Mouse (Mus musculus) embryonic stem cell, embryonic (primary cell): ENCODE results near the gene Cdh1.

Experiments
- CTCF ChIA-PET, 4 experiments: fragments of 300-600 bp in 2 of 4; fragments of 350-600 bp in 2 of 4; sonication (Branson Sonifier 250); formaldehyde crosslinking; loops; one replicate each; lab custom pipeline; 2022; ENCODE audit warnings: inconsistent platforms in 2 of 4; lab: Charles Lee
- POLR2A ChIA-PET, 4 experiments: fragments of 300-600 bp in 2 of 4; fragments of 350-600 bp in 2 of 4; sonication (Branson Sonifier 250); formaldehyde crosslinking; loops; one replicate each; lab custom pipeline; 2022; ENCODE audit warnings: antibody characterized with exemption in 4 of 4, inconsistent platforms in 1 of 4; lab: Charles Lee

Cdh1 gene

DNA sequence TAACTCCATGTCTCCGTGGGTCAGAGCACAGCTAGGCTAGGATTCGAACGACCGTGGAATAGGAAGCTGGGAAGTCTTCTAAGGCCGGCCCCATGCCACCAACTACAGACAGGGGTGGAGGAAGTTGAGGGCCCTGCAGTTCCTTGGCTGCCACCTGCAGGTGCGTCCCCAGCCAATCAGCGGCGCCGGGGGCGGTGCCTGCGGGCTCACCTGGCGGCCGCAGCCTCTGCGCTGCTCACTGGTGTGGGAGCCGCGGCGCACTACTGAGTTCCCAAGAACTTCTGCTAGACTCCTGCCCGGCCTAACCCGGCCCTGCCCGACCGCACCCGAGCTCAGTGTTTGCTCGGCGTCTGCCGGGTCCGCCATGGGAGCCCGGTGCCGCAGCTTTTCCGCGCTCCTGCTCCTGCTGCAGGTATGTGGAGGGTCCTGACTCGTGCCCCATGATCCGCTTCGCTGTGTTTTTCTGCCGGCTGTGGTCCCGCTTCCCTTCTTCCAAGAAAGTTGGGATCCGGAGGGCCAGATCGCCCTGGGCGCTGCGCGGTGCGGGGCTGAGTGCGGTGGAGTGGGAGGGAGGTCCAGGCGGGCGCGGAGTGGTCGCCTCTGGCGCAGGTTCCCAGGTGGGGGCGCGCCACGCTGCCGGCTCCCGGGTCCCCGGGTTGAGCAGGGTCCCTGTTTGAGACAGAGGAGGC lies at the start of gene Cdh1:
TSS of gene Cdh1 (plus strand) at position 221 of the 689 bp plus-strand sequence.
- ChIA-PET CTCF (interaction anchor here in 3 of 4 experiments (0.5 to 2.7 kb wide), 14 partner anchors 11 to 1110 kb away, joined by 3 to 12 read pairs (median 4); no protein-coding TSS in a partner anchor), POLR2A (interaction anchor here (0.6 to 10.5 kb wide), 72 partner anchors 8 to 592 kb away, joined by 3 to 434 read pairs (median 5); partner anchors contain the start of genes Ddx28 (in 1 of the 4), Gm10073 (in 1 of the 4), Smpd3 (in 1 of the 4) and Zfp90 (in 1 of the 4))

DNA sequence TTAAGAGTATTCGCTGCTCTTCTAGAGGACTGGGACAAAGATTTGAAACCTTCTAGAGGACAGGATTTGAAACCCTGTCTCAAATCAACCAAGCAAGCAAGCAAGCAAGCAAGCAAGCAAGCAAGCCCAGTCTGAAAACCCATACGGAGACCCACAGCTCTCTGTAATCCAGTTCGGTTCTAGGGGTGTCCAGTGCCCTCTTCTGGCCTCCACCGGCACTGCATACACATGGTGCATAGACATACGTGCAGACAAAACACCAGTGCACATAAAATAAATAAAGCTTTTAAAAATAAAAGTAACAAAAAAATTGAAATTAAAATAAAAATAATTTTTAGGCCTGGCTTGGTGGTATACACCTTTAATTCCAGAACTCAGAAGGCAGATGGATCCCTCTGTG lies 49.1 kb upstream of the Cdh1 start:
- ChIA-PET POLR2A (interaction anchor here in 2 of 4 experiments (0.7 to 1.5 kb wide), 4 partner anchors 23 to 122 kb away, joined by 3 to 4 read pairs (median 3); no protein-coding TSS in a partner anchor), CTCF (interaction anchor here (0.6 to 2.2 kb wide), 35 partner anchors 10 to 318 kb away, joined by 3 to 15 read pairs (median 4); partner anchors contain the start of genes Zfp90 (in 2 of the 4), Cdh3 (in 1 of the 4) and Smpd3 (in 1 of the 4))

DNA sequence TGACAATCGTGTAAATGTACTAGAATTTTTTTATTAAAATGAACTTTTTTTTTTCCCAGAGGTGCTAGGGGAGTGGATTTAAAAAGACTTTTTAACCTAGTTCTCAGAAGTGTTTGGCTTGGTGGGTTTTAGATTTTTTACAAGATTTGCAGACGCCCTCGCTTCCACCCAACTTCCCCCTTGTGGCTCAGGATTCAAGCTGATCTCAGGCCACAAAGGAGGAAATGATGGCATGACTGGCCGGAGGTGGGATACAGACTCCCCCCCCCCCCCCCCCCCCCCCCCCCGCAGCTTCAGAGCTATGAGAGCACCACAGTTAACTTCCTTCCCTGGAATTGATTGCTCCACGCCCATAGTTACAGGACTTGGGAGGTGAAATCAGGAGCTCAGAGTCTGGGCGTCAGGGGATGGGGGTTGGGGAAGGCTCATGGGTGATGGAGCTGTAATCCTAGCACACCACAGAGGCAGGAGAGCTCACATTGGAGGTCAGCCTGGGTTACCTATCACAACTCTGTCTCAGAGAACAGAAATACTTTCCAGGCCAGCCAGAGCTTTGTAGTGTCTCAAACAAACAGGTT lies 47.0 kb upstream of the Cdh1 start:
- ChIA-PET POLR2A (interaction anchor here in 3 of 4 experiments (0.6 to 1.9 kb wide), 21 partner anchors 13 to 419 kb away, joined by 3 to 7 read pairs (median 3); partner anchors contain the start of genes Cdh1 (in 1 of the 3), Cdh3 (in 1 of the 3), Esrp2 (in 1 of the 3) and Zfp90 (in 1 of the 3)), CTCF (interaction anchor here in 3 of 4 experiments (0.5 to 2.0 kb wide), 19 partner anchors 11 to 478 kb away, joined by 3 to 7 read pairs (median 3); partner anchors contain the start of genes Gm10073 (in 1 of the 3) and Zfp90 (in 1 of the 3))

- POLR2A ChIA-PET = interaction anchor here in 3 of 4 experiments (0.5 to 2.2 kb wide), 8 partner anchors 9 to 336 kb away, joined by 3 to 9 read pairs (median 4); partner anchors contain the start of gene Cdh1 (in 1 of the 3)
- CTCF ChIA-PET = interaction anchor here (0.7 to 2.6 kb wide), 15 partner anchors 25 to 246 kb away, joined by 3 to 36 read pairs (median 8); partner anchors contain the start of gene Zfp90 (in 1 of the 4)
These were observed 43.3 kb upstream of the Cdh1 start for GRCm38 (mm10) chr8:106559844-106560243.

DNA sequence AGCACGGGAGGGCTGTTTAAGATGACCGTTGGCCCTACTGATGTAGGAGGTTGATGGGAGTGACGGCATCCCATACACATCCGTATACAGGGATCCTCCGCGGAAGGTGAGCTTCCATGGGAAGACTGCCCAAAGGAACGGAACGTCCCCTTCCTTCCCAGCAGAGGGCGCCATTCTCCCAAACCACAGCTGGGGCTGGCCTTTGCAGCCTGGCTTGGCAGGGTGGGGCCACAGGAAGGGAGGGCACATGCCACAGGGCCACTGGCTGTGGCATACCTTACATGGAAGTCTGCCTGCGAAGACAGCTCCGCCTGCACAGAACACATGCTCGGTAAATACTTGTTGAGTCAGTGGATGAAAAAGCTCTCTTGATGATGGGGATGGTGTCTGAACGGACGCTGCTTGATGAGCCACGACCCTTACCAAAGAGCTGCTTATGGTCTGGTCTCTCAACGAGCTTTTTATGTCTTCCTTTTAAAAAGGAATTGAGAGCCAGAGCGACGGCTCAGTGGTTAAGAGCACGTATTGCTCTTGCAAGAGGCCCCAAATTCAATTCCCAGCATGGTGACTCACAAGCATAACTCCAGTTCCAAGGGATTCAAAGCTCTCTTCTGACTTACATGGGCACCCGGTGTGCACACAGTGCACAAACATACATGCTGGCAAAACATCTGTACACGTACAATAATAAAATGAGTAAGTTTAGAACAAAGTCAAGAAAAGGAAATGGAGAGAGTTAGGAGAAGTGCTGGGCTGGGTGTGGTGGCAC lies 41.9 kb upstream of the Cdh1 start:
- POLR2A ChIA-PET = interaction anchor here (0.5 to 2.2 kb wide), 42 partner anchors 10 to 394 kb away, joined by 3 to 10 read pairs (median 4); partner anchors contain the start of gene Cdh1 (in 2 of the 4)
- CTCF ChIA-PET = interaction anchor here (0.6 to 2.6 kb wide), 115 partner anchors 9 to 939 kb away, joined by 3 to 36 read pairs (median 5); partner anchors contain the start of genes Gm10073 (in 2 of the 4), Zfp90 (in 2 of the 4), Cdh1 (in 1 of the 4) and Cdh3 (in 1 of the 4)

- ChIA-PET CTCF (interaction anchor here (0.5 to 1.3 kb wide), 16 partner anchors 10 to 416 kb away, joined by 3 to 10 read pairs (median 3); partner anchors contain the start of genes Gm10073 (in 2 of the 4) and Zfp90 (in 1 of the 4)), POLR2A (interaction anchor here (0.5 to 1.6 kb wide), 16 partner anchors 10 to 153 kb away, joined by 3 to 7 read pairs (median 3); partner anchors contain the start of genes Cdh1 (in 3 of the 4) and Gm10073 (in 1 of the 4))
These were observed 39.4 kb upstream of the Cdh1 start for GRCm38 (mm10) chr8:106563691-106564182.

DNA sequence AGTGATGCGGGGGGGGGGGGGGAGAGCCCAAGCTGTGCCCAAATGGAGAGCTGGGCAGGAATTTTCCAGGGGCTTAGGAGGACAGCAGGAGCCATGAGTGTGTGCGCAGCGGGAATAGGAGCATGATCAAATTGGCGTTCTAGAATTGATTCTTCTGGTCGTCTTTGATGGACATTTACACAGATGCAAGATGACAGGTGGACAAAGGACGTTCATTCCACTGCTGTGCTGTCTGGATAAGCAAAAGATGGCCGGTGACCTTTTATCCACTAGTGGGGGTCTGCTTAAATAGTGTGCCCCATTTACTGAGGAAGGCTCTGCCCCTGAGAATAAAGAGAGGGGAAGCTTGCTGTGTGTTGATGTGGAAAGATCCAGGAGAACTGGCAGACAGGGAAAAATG lies 34.1 kb upstream of the Cdh1 start:
- CTCF ChIA-PET = interaction anchor here in 2 of 4 experiments (0.6 kb wide), 2 partner anchors 45 to 161 kb away, joined by 4 to 5 read pairs; no protein-coding TSS in a partner anchor
- POLR2A ChIA-PET = interaction anchor here in 1 of 4 experiments (1.4 kb wide), 1 partner anchor 13 kb away, joined by 7 read pairs; no protein-coding TSS in a partner anchor

DNA sequence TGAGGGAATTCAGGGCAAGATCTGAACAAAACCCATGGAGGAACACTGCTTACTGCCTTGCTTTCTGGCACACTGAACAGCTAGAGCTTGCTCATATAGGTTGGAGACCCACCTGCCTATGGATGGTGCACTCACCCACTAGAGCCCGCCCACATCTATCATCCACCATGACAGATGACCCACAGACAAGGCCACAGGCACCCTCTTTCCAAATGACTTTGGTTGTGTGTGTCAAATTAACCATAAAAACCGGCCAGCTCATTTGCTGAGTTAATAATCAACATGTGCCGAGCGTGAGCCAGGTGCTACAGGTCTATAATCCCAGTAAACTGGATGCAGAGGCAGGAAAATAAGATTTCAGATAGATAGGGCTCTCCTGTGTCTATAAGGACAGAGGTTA lies 32.8 kb upstream of the Cdh1 start:
- CTCF ChIA-PET = interaction anchor here (0.7 to 1.6 kb wide), 4 partner anchors 9 to 155 kb away, joined by 7 to 9 read pairs (median 8); partner anchors contain the start of gene Zfp90 (in 1 of the 4)

DNA sequence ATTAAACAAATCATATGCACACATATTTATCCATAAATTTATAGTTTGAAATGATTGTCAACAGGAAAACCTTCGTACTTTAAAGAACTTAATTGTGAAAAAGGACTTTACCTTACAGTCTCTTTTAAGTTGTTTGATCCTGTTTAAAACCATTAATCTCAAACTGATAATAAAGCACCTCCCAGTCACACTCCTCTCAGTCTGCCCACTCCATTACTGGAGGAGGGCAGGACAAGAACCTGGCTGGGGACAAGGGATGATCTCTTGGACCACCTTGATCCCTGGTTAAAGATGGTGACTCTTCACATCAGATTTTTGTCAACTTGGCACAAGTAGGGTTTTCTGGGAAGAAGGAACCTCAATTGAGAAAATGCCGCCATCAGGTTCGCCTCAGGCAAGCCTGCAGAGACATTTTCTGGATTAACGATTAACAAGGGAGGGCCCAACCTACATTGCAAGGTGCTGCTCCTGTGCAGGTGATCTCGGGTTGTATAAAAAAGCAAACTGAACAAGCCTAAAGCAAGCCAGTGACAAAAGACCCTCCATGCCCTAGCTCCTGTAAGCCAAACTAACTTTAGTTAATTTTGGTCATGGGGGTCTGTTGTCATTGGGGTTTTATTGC lies 31.5 kb upstream of the Cdh1 start:
- POLR2A ChIA-PET = interaction anchor here in 1 of 4 experiments (0.6 kb wide), 1 partner anchor 10 kb away, joined by 5 read pairs; no protein-coding TSS in a partner anchor

More for the DNA sequence above, 32.8 kb upstream of the Cdh1 start:
- POLR2A ChIA-PET = interaction anchor here in 2 of 4 experiments (0.6 to 1.5 kb wide), 4 partner anchors 14 to 63 kb away, joined by 3 to 7 read pairs (median 5); no protein-coding TSS in a partner anchor

DNA sequence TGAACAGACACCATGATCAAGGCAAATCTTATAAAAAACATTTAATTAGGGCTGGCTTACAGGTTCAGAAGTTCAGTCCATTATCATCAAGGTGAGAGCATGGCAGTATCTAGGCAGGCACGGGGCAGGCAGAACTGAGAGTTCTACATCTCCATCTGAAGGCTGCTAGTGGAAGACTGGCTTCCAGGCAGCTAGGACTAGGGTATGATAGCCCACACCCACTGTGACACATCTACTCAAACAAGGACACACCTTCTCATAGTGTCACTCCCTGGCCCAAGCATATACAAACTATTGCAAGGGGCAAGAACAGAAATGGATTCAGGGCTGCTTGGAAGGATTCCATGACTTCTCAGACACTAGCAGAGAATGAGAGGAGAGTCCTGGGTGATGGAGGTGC lies 31.0 kb upstream of the Cdh1 start:
- POLR2A ChIA-PET = interaction anchor here in 2 of 4 experiments (0.6 to 1.2 kb wide), 2 partner anchors 11 to 34 kb away, joined by 3 to 5 read pairs; no protein-coding TSS in a partner anchor
- CTCF ChIA-PET = interaction anchor here in 1 of 4 experiments (3.2 kb wide), 1 partner anchor 11 kb away, joined by 13 read pairs; no protein-coding TSS in a partner anchor

More for the DNA sequence above, 31.5 kb upstream of the Cdh1 start:
- CTCF ChIA-PET = interaction anchor here in 2 of 4 experiments (0.6 to 3.2 kb wide), 3 partner anchors 10 to 156 kb away, joined by 3 to 13 read pairs (median 8); partner anchors contain the start of gene Zfp90 (in 1 of the 2)

GRCm38 (mm10) chr8:106573168-106573567 lies 30.0 kb upstream of the Cdh1 start, which contains the start of gene Gm10073:
Gm10073 (minus strand) TSS chr8:106573461.
- POLR2A ChIA-PET = interaction anchor here in 3 of 4 experiments (0.6 to 1.2 kb wide), 12 partner anchors 9 to 785 kb away, joined by 3 to 11 read pairs (median 4); partner anchors contain the start of gene Cdh1 (in 1 of the 3)
- CTCF ChIA-PET = interaction anchor here (0.6 to 3.2 kb wide), 19 partner anchors 10 to 719 kb away, joined by 3 to 16 read pairs (median 4); partner anchors contain the start of gene Zfp90 (in 1 of the 4)

GRCm38 (mm10) chr8:106574283-106574682 lies 28.9 kb upstream of the Cdh1 start:
- ChIA-PET CTCF (interaction anchor here in 2 of 4 experiments (0.6 to 3.2 kb wide), 2 partner anchors 13 to 112 kb away, joined by 3 to 13 read pairs; no protein-coding TSS in a partner anchor), POLR2A (interaction anchor here in 1 of 4 experiments (0.7 kb wide), 1 partner anchor 36 kb away, joined by 7 read pairs; no protein-coding TSS in a partner anchor)

DNA sequence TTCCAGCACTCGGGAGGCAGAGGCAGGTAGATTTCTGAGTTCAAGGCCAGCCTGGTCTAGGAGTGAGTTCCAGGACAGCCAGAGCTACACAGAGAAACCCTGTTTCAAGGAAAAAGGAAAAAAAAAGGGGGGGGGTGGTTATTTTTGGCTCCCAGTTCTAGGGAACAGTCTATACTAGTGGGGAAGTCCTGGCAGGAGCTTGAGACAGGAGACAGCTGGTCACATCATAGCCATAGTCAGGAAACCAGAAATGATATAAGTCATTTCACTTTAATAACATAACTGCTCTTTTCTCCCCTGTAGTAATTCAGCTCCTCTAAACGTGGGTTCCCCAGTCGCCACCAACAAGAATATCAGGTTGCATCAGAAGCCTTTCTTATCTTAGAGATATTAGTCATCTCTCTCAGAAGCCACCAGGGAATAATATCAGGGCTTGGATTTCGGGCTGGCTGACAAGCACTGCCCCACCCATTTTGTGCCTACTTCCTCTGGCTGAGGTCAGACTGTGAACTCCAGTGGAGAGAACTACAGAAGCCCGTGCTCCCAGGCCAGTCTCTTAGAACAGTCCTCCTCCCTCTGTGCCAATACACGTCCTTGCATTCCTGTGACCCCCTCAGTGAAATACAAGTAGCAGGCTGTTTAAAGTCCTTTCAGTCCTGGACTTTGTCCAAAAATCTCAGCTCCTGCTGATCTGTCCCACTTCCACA lies 26.1 kb upstream of the Cdh1 start:
- ChIA-PET POLR2A (interaction anchor here in 3 of 4 experiments (0.6 to 1.6 kb wide), 6 partner anchors 23 to 188 kb away, joined by 3 to 4 read pairs (median 3); no protein-coding TSS in a partner anchor), CTCF (interaction anchor here in 2 of 4 experiments (0.6 kb wide), 2 partner anchors 113 to 313 kb away, joined by 3 to 4 read pairs; no protein-coding TSS in a partner anchor)

DNA sequence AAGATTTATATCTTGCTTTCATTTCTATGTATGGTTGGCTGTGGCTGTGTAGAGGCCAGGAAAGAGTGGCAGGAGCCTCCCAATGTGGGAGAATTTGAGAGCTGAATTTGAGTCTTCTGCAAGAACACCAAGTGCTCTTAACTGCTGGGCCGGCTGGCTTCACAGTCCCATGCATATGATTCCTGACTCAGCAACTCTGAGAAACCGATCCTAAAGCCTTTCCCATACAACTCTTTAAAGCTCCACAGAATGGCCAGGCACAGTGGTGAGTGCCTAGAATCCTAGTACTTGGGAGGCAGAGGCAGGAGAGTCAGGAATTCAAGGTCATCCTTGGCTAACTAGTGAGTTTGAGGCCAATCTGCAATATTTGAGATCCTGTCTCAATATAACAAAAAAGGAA lies 23.6 kb upstream of the Cdh1 start:
- POLR2A ChIA-PET = interaction anchor here in 3 of 4 experiments (0.6 to 1.9 kb wide), 4 partner anchors 24 to 33 kb away, joined by 3 to 6 read pairs (median 3); no protein-coding TSS in a partner anchor
- CTCF ChIA-PET = interaction anchor here (0.6 to 2.1 kb wide), 7 partner anchors 9 to 229 kb away, joined by 3 to 10 read pairs (median 3); no protein-coding TSS in a partner anchor
